Comparison of ENCODE assay signal across 15 mouse cellular contexts in the genomic region with DNA sequence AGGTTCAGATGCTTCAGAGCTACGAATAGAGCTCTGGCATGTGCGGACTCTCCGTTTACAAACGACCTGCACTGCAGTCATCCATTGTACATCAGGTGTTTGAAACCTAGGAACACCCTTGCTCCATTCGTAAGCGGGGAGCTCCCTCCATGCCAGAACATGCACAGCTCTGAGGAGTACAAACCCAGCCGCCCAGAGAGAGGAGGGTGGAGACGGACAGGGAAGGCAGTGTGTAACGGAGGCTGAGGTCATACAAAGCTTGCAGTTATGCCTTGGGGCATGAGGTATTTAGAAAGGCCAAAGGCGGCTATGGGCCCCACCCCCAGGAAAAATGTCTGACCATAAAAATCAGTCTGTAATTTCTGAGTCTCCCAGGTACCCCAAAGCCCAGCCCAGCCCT.
"Had no signal": no experiment of that assay in that cellular context is flagged by ENCODE, and none has a peak within 500 bp of the region (broad histone marks: within the 10 kb centered on the region; RNA-seq: fewer than 3 reads in every experiment).

No protein-coding gene starts in this region.

- H3K27me3 ChIP-seq: neural tube, embryonic 13.5 days had no signal

- H3K27ac ChIP-seq: liver, embryonic 14.5 days; neural tube, embryonic 13.5 days had no signal

- DNase-seq: kidney, adult 8-10 months; kidney, postnatal 25 days; layer of hippocampus, adult 9-11 months; lung, adult 18-20 months; lung, postnatal 10 days; lung, postnatal 4 days; midbrain, embryonic 14.5 days; right cerebral cortex, postnatal 25 days; thymus, adult 2 months; thymus, postnatal 36 days had no signal

- H3K9me3 ChIP-seq: midbrain, embryonic 10.5 days; neural tube, embryonic 13.5 days had no signal

- H3K4me2 ChIP-seq: neural tube, embryonic 13.5 days had no signal

- H3K4me3 ChIP-seq: midbrain, embryonic 10.5 days; myocyte; neural tube, embryonic 13.5 days had no signal

- H3K9ac ChIP-seq: liver, embryonic 14.5 days; neural tube, embryonic 13.5 days had no signal

- ATAC-seq: intestine, embryonic 16.5 days had no signal
